Mouse (Mus musculus) kidney, embryonic 14.5 days (tissue): ENCODE results near the gene Scamp5. TPM values are rescaled to one million over a fixed set of nuclear protein-coding genes. Genes with fewer than 3 reads are reported as not detected.

ENCODE experiments used
- polyA plus RNA-seq: library from polyadenylated mRNA; unstranded; fragments of >200 nt; fragmentation: Nextera tagmentation; extraction: Ambion mirVana; gene quantifications from 2 replicates; pipeline ENCODE4 v1.2.1, GENCODE M21; 2014

Scamp5 gene
- polyA plus RNA-seq, 1 experiment from 2014 or later: 9.0 TPM

Other genes with a start within 250 kb of the Scamp5 start
- gene Trcg1, start 231.5 kb downstream of the Scamp5 start, polyA plus RNA-seq: not detected in 2 replicates
- 21.5 and 27.8 TPM in 2 replicates for gene 1700017B05Rik, start 205.4 kb downstream of the Scamp5 start, polyA plus RNA-seq
- gene Ppcdc, start 27.9 kb downstream of the Scamp5 start, polyA plus RNA-seq: 22.9 and 30.4 TPM in 2 replicates
- gene Rpp25, start 36.0 kb upstream of the Scamp5 start, polyA plus RNA-seq: 5.3 and 6.2 TPM in 2 replicates
- 675 and 707 TPM in 2 replicates for gene Cox5a, start 53.2 kb upstream of the Scamp5 start, polyA plus RNA-seq
- gene Fam219b, start 69.5 kb upstream of the Scamp5 start, polyA plus RNA-seq: 13.3 and 19.7 TPM in 2 replicates
- gene Mpi, start 84.7 kb upstream of the Scamp5 start, polyA plus RNA-seq: 36.5 and 37.7 TPM in 2 replicates
- 69.2 and 71.4 TPM in 2 replicates for gene Scamp2, start 92.9 kb upstream of the Scamp5 start, polyA plus RNA-seq
- 5.4 and 13.7 TPM in 2 replicates for gene Ulk3, start 121.4 kb upstream of the Scamp5 start, polyA plus RNA-seq
- not detected in 2 replicates for gene Cplx3, start 138.2 kb upstream of the Scamp5 start, polyA plus RNA-seq
- not detected in 2 replicates for gene Lman1l, start 152.7 kb upstream of the Scamp5 start, polyA plus RNA-seq
- 24.3 and 26.1 TPM in 2 replicates for gene Csk, start 185.6 kb upstream of the Scamp5 start, polyA plus RNA-seq
- not detected in 2 replicates for gene Cyp1a2, start 215.6 kb upstream of the Scamp5 start, polyA plus RNA-seq
- gene Cyp1a1, start 219.9 kb upstream of the Scamp5 start, polyA plus RNA-seq: 0.08 and 0.11 TPM in 2 replicates
- 20.7 and 24.1 TPM in 2 replicates for gene Edc3, start 240.5 kb upstream of the Scamp5 start, polyA plus RNA-seq